Mouse (Mus musculus) hindbrain, postnatal 0 days (tissue): ENCODE results near the gene Rara. TPM values are rescaled to one million over a fixed set of nuclear protein-coding genes. Genes with fewer than 3 reads are reported as not detected.
"Not testable (repeated sequence)": the region's sequence is repeated elsewhere in the genome, so short reads cannot be mapped to it uniquely, and the experiment has no call there.

Source experiments
- ATAC-seq: fragments of 200-750 bp; cut with Nextera tagmentation; 2 replicates; pipeline ENCODE4 v1.8.0; 2017; ENCODE audit warnings: mild to moderate bottlenecking, moderate TSS enrichment, moderate library complexity
- DNase-seq: peaks from one replicate; pipeline ENCODE4 v3.0.0-alpha.2; 2015; ENCODE audit warnings: low spot score
- H3K27ac ChIP-seq: fragments of 300-500 bp; sonication (generic); 2 replicates; pipeline ENCODE4 v1.5.1; 2014; ENCODE audit warnings: mild to moderate bottlenecking
- H3K27me3 ChIP-seq: fragments of 300-500 bp; sonication (generic); 2 replicates; pipeline ENCODE4 v1.6.1; 2014; ENCODE audit warnings: low read length, mixed read lengths; ENCODE audit not compliant: insufficient read depth
- H3K36me3 ChIP-seq: fragments of 300-500 bp; sonication (generic); 2 replicates; pipeline ENCODE4 v1.6.1; 2014; ENCODE audit warnings: low read length, mixed read lengths; ENCODE audit not compliant: insufficient read depth
- H3K4me1 ChIP-seq: fragments of 300-500 bp; sonication (generic); 2 replicates; pipeline ENCODE4 v1.6.1; 2014; ENCODE audit warnings: antibody characterized with exemption, low read length, mixed read lengths; ENCODE audit not compliant: insufficient read depth
- H3K4me2 ChIP-seq: fragments of 300-500 bp; sonication (generic); 2 replicates; pipeline ENCODE4 v1.6.1; 2014; ENCODE audit warnings: low read depth, mild to moderate bottlenecking, low read length, moderate library complexity, mixed read lengths
- H3K4me3 ChIP-seq: fragments of 300-500 bp; sonication (generic); 2 replicates; pipeline ENCODE4 v1.5.1; 2014; ENCODE audit warnings: low read length
- H3K9ac ChIP-seq: fragments of 300-500 bp; sonication (generic); replicated peaks from 2 replicates; pipeline ENCODE4 v1.6.1; 2014; ENCODE audit warnings: mild to moderate bottlenecking, low read length, moderate library complexity, mixed read lengths
- H3K9me3 ChIP-seq: fragments of 300-500 bp; sonication (generic); 2 replicates; pipeline ENCODE4 v1.6.1; 2016; ENCODE audit warnings: low read length, mixed read lengths
- CTCF ChIP-seq: IDR thresholded peaks from 2 replicates; pipeline ENCODE4 v1.5.1; 2016; ENCODE audit warnings: antibody characterized with exemption, control low read depth, low read depth
- WGBS: fragments of 180-500 bp; shearing (Covaris S2); extraction: QIAGEN DNeasy Blood & Tissue Kit; methylation state at CpG from one replicate; pipeline ENCODE4 v1.1.7; 2014; 5-methylcytosine and 5-hydroxymethylcytosine counted together
- polyA plus RNA-seq: library from polyadenylated mRNA; unstranded; fragments of >200 nt; fragmentation: Nextera tagmentation; extraction: Ambion mirVana; gene quantifications from 2 replicates; pipeline ENCODE4 v1.2.1, GENCODE M21; 2015
- total RNA-seq: library from RNA; depleted of rRNA; stranded (reverse); fragments of >200 nt; gene quantifications from 2 replicates; pipeline ENCODE4 v1.2.3, GENCODE M21; 2014

Rara gene
- total and polyA plus RNA-seq, 2 experiments from 2014 or later = 9.5 to 19.2 TPM

GRCm38 (mm10) chr11:98979356-98979755, 51.7 kb downstream of the Rara start:
- ATAC-seq = no peak
- no peak overlapping the region for H3K27ac ChIP-seq
- no peak overlapping the region for H3K9ac ChIP-seq
- no peaks in the 10 kb centered on the region for H3K36me3 ChIP-seq
- no peaks in the 10 kb centered on the region for H3K4me1 ChIP-seq
- no peak for TF ChIP-seq CTCF
- H3K27me3 ChIP-seq = no peaks in the 10 kb centered on the region
- no peak for DNase-seq
- no peak overlapping the region for H3K4me3 ChIP-seq
- no peak overlapping the region for H3K4me2 ChIP-seq
- 82% methylated on average over 4 of the region's 5 CpGs for WGBS
- H3K9me3 ChIP-seq = no peaks in the 10 kb centered on the region

GRCm38 (mm10) chr11:98981289-98981996, 53.8 kb downstream of the Rara start:
- peak overlapping the region; percentile 79 for H3K4me2 ChIP-seq
- no peaks in the 10 kb centered on the region for H3K36me3 ChIP-seq
- no peaks in the 10 kb centered on the region for H3K9me3 ChIP-seq
- peak overlapping the region; percentile 95 for H3K27ac ChIP-seq
- TF ChIP-seq CTCF = no peak
- WGBS = 29% methylated on average over 20 of the region's 20 CpGs
- H3K4me3 ChIP-seq = peak overlapping the region; percentile 63
- peak; percentile 52 for ATAC-seq
- H3K27me3 ChIP-seq = no peaks in the 10 kb centered on the region
- peak; percentile 44 for DNase-seq
- H3K9ac ChIP-seq = peak overlapping the region; percentile 72
- no peaks in the 10 kb centered on the region for H3K4me1 ChIP-seq

GRCm38 (mm10) chr11:98981997-98982772, 54.6 kb downstream of the Rara start:
- H3K4me2 ChIP-seq = peak overlapping the region; percentile 79
- DNase-seq = peak; percentile 89
- H3K9me3 ChIP-seq = no peaks in the 10 kb centered on the region
- H3K27me3 ChIP-seq = no peaks in the 10 kb centered on the region
- peak overlapping the region; percentile 72 for H3K9ac ChIP-seq
- TF ChIP-seq CTCF = peak; percentile 81
- peak; percentile 79 for ATAC-seq
- H3K27ac ChIP-seq = peak overlapping the region; percentile 95
- H3K4me3 ChIP-seq = peak overlapping the region; percentile 63
- no peaks in the 10 kb centered on the region for H3K36me3 ChIP-seq
- H3K4me1 ChIP-seq = no peaks in the 10 kb centered on the region
- under 1% methylated on average over 93 of the region's 94 CpGs for WGBS

- Histone ChIP-seq H3K27me3 (no peaks in the 10 kb centered on the region), H3K36me3 (no peaks in the 10 kb centered on the region), H3K27ac (peak within 1 kb of the TSS; percentile 95), H3K4me1 (no peaks in the 10 kb centered on the region), H3K4me2 (peak within 1 kb of the TSS; percentile 79), H3K4me3 (peak within 1 kb of the TSS; percentile 63), H3K9me3 (no peaks in the 10 kb centered on the region), H3K9ac (peak within 1 kb of the TSS; percentile 72)
- ATAC-seq (no peak; the same call in 1 of the 2 replicates), DNase-seq (no peak)
- 4% methylated on average over 24 of the region's 28 CpGs for WGBS
- TF ChIP-seq CTCF = no peak
Measured at GRCm38 (mm10) chr11:98982773-98983133, 55.1 kb downstream of the Rara start, which contains the start of gene Gjd3. TSS of gene Gjd3 (minus strand) at chr11:98983016.

GRCm38 (mm10) chr11:98983551-98983950, 55.9 kb downstream of the Rara start:
- no peaks in the 10 kb centered on the region for H3K9me3 ChIP-seq
- no peaks in the 10 kb centered on the region for H3K27me3 ChIP-seq
- no peaks in the 10 kb centered on the region for H3K36me3 ChIP-seq
- 44% methylated on average over 8 of the region's 8 CpGs for WGBS
- no peak for DNase-seq
- H3K27ac ChIP-seq = peak overlapping the region; percentile 95; the same call in 1 of the 2 replicates
- peak overlapping the region; percentile 72 for H3K9ac ChIP-seq
- TF ChIP-seq CTCF = no peak
- peak overlapping the region; percentile 63 for H3K4me3 ChIP-seq
- ATAC-seq = no peak
- H3K4me1 ChIP-seq = no peaks in the 10 kb centered on the region
- H3K4me2 ChIP-seq = peak overlapping the region; percentile 79

- no peak for DNase-seq
- no peaks in the 10 kb centered on the region for H3K27me3 ChIP-seq
- no peaks in the 10 kb centered on the region for H3K9me3 ChIP-seq
- WGBS = 88% methylated on average over 7 of the region's 7 CpGs
- H3K4me1 ChIP-seq = no peaks in the 10 kb centered on the region
- H3K36me3 ChIP-seq = no peaks in the 10 kb centered on the region
- no peak overlapping the region for H3K27ac ChIP-seq
- TF ChIP-seq CTCF = no peak
- no peak overlapping the region for H3K4me3 ChIP-seq
- no peak overlapping the region for H3K9ac ChIP-seq
- no peak for ATAC-seq
- no peak overlapping the region for H3K4me2 ChIP-seq
Measured at GRCm38 (mm10) chr11:98985542-98985941, 57.9 kb downstream of the Rara start.

GRCm38 (mm10) chr11:98988260-98988659, 60.6 kb downstream of the Rara start:
- H3K4me3 ChIP-seq, H3K4me1 ChIP-seq, H3K9ac ChIP-seq, H3K27ac ChIP-seq, ATAC-seq, DNase-seq, H3K4me2 ChIP-seq, H3K36me3 ChIP-seq, H3K9me3 ChIP-seq, H3K27me3 ChIP-seq: not testable (repeated sequence)
- WGBS = 92% methylated on average over 6 of the region's 6 CpGs
